Mouse (Mus musculus) lung, postnatal 0 days (tissue): ENCODE measurements around the gene Mip.

Experiments
- CTCF ChIP-seq: IDR thresholded peaks from 2 replicates; pipeline ENCODE4 v1.5.1; 2016; ENCODE audit warnings: antibody characterized with exemption, mild to moderate bottlenecking
- EP300 ChIP-seq: IDR thresholded peaks from 2 replicates; pipeline ENCODE4 v1.6.1; 2016; ENCODE audit warnings: antibody characterized with exemption, mild to moderate bottlenecking, control low read depth

- TF ChIP-seq EP300 (no peak; the same call in 1 of the 2 replicates), CTCF (no peak)
Observed at GRCm38 (mm10) chr10:128175996-128176755, 49.5 kb upstream of the Mip start.
